Mouse (Mus musculus) c-Kit-positive CD71-negative TER-119-negative erythroid progenitor cells, embryonic 14.5 days (primary cell): ENCODE measurements around the gene Gpr25.

Experiments
- DNase-seq: peaks from one replicate; pipeline ENCODE4 v3.0.0-alpha.2; 2013; ENCODE audit warnings: low read depth

Gpr25 gene

DNA sequence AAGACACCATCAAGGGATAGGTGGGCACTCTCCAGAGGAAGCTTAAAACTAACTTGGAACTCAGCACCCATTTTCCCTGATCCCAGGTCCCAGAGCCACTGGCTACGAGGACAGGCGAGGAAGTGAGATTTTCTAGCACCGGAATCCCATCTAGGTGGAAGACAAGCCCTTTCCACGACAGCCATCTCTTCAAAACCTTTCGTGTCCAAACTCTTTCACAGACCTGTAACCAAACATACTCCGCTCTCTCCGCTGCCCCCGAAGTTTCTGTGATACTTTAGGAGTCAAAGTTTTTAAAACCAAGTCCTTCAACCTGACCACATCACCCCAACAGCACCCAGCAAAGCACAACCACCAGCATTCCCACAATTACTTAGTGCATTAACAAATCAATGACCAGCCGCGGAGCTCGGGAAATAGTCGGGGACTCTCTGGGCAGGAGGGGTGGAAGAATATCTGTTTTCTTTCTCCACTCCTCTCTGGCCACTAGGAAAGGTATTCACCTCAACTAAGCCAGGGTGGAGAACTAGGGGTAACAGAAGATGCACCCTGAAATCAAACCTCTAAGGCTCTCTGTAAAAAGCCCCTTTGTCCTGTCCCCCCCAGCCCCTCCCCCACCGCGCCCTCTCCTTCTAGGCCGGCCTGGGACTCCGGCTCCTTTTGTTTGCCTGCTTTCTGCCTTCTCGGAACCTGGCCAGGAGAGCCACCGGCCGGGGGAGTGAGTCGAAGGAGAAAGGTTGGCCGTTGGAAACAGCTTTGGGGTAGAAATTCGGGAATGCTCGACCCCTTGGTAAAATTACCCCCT is 27.5 kb downstream of the Gpr25 start:
- DNase-seq = no peak

DNA sequence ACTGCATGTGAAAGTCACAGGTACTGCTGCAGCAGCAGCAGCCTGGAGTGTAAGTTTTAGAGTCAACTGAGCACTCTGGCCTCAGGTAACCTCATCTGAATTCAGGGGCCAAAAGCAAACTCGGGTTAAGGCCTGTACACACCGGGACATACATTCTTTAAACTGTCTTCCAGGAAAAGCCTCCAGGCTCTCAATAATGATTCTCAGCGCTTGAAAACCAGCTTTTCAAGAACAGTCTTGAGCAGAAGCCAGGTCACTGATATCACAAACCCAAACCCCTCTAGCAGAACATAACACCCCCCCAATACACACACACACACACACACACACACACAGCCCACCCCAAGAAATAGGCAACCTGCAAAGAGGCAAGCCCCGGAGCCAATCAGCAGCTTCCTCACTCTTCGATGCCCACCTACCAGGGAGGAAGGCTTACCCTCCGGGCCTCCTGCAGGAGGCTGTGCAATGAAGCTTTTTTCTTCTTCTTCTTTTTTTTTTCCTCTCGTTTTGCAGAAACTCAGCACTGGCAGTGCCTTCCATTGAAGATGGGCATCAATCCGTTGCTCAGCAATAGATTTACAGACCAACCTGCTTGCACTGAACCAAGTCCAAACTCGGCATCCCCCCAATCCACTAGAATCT is 28.3 kb downstream of the Gpr25 start:
- DNase-seq = no peak

DNA sequence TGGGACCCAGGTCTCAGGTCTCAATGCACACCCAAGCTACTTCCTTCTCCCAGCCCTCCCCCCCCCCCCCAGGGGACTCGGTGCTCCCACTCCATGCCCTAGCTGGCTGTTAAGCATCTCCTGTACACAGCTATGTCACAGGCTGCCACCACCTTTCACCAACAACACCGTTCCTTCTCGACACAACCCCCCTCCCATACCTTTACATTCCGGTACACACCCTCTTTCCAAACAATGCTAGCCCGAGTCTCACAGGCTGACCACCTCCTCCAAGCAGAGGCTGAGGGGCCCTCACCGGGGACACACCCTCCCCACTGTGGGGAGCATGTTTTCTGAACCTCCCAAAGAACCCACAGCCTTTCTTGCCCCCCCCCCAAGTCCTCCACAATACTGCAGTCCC is 29.1 kb downstream of the Gpr25 start:
- DNase-seq = no peak

GRCm38 (mm10) chr1:136230201-136230600 is 30.5 kb downstream of the Gpr25 start:
- no peak for DNase-seq

- no peak for DNase-seq
These were observed 31.7 kb downstream of the Gpr25 start for GRCm38 (mm10) chr1:136229040-136229373.

- DNase-seq = no peak
These were observed 32.2 kb downstream of the Gpr25 start for GRCm38 (mm10) chr1:136228328-136229039.

- no peak for DNase-seq
These were observed 32.8 kb downstream of the Gpr25 start for GRCm38 (mm10) chr1:136227870-136228269.

GRCm38 (mm10) chr1:136226626-136227025 is 34.0 kb downstream of the Gpr25 start:
- DNase-seq = no peak

- no peak for DNase-seq
These were observed 34.8 kb downstream of the Gpr25 start for GRCm38 (mm10) chr1:136225846-136226245.

GRCm38 (mm10) chr1:136223758-136224342 is 36.8 kb downstream of the Gpr25 start:
- no peak for DNase-seq

DNA sequence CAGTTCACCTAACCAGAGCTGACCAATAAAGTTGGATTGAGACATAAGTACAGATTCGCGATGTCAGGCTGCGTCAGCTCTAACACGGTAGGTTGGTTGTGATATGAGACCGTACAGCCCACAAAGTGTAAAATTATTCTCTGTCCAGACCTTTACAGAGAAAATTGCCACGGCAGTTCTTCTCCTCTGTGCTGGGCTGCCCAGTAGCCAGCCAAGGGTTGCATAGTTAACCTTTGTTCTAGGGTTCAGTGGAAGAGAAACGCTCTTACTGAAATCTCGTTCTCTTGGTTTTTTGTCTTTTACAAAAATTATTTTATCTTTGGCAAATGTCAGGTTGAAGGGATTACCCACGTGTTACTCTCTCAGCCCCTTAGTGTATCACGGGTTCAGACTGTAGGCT is 38.3 kb downstream of the Gpr25 start:
- no peak for DNase-seq

DNA sequence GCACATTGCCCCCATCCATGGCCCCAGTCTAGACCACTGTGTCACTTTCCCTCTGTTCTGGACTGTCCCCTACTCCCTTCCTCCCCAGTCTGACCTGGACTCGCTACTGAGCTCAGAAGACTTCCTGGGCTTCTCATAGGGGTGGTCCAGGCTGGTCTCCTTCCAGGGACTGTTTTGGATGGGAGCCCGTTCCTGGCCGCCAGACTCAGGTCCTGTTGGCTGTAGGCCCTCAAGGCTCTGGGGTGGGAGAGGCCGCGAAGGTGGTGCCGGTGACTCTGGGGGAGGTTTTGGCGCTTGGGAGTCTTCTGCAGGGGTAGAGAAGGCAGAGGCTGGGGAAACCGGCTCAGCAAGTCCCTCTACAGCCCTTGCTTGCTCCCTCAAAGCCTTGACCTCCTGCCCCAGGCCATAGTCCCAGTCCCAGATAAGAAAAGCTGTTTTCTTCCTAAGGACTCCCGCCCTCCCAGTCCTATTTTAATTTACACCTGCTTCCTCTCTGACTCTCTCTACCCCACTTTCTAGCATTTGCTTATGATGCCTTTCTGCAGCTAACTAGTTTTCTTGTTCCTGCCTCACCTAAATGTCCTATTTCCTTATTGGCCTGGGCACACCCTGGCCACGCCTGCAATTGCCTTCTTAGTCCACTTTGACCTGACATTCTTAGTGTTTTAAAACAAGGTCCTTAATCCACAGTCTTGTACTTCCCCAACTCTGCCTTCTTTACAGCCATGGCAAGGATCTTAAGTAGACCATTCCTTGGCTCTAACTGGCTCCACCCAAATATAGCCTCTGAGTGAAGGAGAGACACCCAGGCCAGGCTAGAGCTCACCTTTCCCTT is 40.4 kb downstream of the Gpr25 start:
- DNase-seq = no peak

DNA sequence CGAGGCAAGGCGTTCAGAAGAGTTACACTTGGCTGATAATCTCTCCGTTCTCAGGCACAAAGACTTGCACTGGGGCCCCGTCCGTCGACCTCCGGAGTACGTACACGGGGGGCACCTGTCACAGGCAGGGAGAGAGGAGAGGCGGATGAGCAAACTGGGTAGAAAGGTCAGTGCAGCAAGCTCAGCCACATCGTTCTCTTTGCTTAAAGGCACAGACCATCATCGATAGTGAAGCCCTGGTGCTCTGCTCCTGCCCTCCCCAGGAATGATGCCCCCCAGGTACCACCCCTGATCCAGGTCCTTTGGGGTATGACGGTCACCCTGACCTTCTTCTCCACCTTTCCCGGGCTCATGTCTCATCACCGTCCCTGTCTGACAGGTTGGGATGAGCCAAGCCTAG is 46.4 kb downstream of the Gpr25 start:
- DNase-seq = no peak

- no peak for DNase-seq
These were observed 47.9 kb downstream of the Gpr25 start, which contains the start of gene Mroh3 for GRCm38 (mm10) chr1:136212803-136213202. Gene Mroh3, minus strand, starts transcription at chr1:136212828.
